Mouse (Mus musculus): ENCODE measurements at regions not wholly inside any gene's neighbourhood (a gene's known extent, or its start where the extent isn't known, plus 50 kb on each side); places are given as distances from the start of the nearest gene placed in this dataset.

GRCm38 (mm10) chr15:96183069-96183468, 104.2 kb upstream of the Arid2 start:
- no peak for DNase-seq (ENCODE audit: low spot score in 2 of 2)

DNA sequence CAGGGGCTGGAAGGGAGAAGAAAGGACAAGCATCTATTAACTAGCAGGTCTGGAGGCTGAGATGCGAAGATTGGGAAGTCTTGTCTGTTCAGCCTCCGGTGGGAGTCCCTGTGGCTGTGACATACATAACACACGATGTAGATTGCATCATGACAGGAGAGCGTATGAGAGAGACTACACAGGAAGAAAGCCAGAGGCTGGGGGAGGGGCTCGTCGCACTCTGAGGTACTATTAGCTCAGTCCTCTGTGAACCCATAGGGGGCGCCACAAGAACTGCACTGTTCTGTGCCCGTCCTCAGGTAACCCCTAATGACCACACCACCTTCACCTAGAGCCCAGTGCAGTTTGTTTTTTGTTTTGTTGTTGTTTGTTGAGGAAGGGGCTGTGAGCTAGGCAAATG, 102.7 kb upstream of the Arid2 start:
- no peak for DNase-seq (ENCODE audit: low spot score in 2 of 2)

DNA sequence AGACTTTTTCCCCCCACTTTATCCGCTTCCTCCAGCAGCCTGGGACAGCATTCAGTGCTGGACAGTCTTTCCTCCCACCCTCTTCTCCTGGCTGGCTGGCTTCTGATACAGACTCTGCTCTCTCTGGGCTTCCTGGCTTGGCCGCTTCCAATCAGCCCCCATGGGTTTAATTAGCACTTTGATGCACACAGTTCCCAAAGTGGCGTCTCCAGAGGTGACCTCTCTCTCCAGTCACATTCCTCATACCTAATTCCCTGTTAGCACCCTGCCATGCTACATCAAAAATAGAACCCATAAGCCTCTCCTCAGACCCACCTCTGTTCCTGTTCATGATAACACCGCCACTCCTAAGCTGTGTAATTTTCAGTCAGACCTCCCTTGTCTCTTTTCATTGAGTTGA, 101.9 kb upstream of the Arid2 start:
- DNase-seq (ENCODE audit: low spot score in 2 of 2), result no peak

GRCm38 (mm10) chr15:96185901-96186300, 101.4 kb upstream of the Arid2 start:
- no peak for DNase-seq (ENCODE audit: low spot score in 2 of 2)

DNA sequence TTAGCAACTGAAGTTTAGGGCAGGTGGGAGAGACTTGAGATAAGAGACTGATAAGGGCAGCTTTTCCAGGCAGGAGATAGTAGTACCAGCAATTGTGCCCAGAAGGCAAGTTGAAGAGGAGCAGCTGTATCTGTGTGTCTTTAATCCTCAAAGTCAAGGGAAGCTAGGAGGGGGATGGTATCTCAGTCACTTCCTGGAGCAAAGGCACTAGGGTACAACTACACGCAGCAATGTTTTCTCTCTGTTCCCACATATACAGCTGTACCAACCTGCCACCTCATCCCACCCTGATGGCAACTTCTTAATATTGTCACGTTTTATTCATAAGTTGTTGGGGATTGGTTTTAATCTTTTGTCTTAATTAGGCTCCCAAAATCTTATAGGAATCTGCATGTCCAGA, 97.8 kb upstream of the Arid2 start:
- no peak for DNase-seq (ENCODE audit: low spot score in 2 of 2)

- no peak for DNase-seq (ENCODE audit: low spot score in 2 of 2)
Observed at GRCm38 (mm10) chr15:96197413-96197812, 89.9 kb upstream of the Arid2 start.

- DNase-seq (ENCODE audit: low spot score in 2 of 2), result no peak
Observed at GRCm38 (mm10) chr15:96197932-96198331, 89.4 kb upstream of the Arid2 start.

GRCm38 (mm10) chr15:96201273-96201672, 86.0 kb upstream of the Arid2 start:
- no peak for DNase-seq (ENCODE audit: low spot score in 2 of 2)

DNA sequence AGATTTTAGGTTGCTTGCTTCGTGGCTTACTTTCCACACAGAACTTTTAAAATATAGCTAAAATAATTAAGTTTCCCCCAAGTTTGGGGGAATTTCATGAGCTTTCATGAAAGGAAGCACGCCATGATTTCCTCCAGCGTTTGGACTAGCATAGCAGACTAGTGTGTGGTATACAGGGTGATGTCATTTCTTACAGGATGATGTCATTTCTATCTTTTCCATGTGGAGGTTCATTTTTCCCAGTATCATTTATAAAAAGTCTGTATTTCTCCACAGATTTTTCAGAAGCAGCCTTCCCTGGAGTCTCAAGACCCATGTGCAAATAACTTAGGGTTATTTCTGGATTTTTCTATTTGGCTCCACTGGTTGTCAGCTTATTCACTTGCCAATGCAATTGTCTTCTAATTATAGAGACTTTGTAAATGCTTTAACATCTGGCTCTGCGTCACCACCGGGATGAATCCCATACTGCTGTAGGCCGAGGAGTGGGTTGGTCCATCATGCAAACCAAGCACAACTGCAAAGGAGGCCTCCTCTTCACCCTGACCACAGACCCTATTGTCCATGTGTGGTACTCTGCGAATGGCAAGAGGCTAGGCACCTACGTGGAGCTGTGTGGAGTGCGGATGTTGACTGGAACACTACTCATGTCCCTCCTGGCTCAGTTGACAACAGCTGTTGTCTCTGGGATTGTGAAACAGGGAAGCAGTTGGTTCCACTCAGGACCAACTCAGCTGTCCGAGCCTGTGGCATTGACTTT, 85.4 kb upstream of the Arid2 start:
- DNase-seq (ENCODE audit: low spot score in 2 of 2), result no peak

DNA sequence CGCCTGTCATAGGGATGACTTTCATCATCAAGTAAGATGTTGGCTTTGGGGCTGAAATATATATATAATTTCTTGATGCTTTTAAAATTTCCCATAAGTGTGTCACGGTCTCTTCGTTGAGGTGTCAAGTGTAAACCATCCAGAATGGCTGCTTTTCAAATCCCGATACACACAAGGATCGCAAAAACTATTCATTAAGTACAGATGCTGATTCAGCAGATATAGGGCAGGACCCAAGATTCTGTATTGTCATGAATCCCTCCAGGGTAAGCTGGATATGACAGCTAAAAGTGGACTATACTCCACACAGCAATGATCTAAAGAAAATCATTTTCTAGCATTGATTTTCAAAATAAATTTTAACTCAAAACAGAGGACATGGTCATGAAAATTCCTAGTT, 83.1 kb upstream of the Arid2 start:
- DNase-seq (ENCODE audit: low spot score in 2 of 2), result no peak

DNA sequence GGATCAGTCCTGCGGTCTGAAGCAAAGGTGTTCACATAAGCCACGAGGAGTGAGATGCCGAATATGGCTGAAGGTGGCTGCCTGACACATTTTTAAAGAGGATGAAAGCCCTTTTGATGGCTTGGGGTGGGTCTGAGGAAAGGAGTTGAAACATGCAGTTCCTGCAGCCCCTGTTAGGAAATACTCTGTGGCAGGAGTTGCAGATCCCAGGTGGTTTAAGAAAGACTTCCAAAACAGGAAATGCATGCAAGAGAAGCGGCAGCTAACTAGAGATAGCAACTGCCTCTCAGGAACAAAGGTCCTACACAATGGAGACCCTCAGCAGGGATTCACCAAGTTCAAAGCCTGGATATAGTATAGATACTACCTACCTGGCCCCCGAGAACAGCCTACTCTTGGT, 82.7 kb upstream of the Arid2 start:
- no peak for DNase-seq (ENCODE audit: low spot score in 2 of 2)

DNA sequence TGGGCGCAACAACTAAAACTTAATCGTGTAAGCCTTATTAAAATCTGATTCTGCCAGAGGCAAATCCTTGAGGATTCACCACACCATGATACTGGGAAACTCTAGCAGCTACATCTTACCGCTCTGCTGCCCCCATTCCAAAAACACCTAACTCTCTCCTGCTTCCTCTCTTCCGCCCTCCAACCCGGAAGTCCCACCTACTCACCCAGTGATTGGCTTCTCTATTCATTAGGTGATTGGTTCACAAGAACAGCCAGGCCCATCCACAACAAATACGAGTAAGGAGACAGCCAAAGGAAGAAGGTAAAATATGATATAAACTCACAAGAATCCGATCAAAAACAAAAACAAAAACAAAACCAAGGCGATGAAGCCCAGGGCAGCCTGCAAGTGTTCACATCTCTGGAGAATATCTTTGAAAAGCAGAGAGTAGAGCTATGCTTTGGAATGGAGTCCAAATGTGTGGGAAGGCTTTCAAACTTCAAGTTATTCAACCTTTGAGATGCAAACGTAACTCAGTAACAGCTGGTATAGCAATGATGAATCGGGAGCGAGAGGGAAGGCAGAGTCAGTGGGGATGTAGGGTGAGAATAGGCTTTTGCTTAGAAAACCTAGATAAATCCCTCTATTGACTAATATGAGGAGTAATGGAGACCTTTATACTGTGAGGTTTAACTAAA, 76.5 kb upstream of the Arid2 start:
- DNase-seq (ENCODE audit: low spot score in 2 of 2), result no peak

DNA sequence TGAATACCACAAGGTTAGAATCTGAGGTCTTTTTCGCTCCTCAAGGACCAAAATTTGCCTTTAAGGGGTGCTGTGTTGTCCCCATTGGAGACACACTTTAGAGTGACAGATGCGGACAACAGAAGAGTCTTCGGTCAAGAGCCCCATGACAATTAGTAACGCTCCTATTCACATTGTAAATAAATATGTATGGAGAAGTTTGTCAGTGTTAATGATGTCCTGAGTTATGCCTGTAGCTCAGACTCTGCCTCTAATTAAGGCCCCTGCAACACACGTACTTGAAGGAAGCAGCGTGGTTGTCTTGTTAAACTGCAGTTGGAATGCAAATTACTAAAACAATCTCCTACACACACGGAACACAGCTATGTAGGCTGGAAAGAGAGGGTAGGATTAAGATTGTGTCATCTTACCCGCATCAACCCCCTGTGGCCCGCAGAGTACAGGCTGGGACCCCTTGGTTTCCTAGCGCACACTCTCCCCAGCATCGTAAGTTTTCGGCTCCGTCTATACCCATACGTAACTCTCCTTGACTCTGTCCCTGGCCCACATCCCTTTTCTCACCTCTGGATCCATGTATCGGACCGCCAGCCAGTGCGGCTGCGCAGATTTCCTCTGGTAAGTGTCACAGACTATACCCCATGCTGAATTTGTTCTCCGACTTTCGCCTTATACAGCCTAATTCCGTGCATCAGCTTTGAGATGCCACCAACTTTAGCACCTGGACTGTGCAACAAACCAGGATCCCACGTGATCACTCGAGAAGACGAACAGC, 73.6 kb upstream of the Arid2 start:
- no peak for DNase-seq (ENCODE audit: low spot score in 2 of 2)

- no peak for DNase-seq (ENCODE audit: low spot score in 2 of 2)
Observed at GRCm38 (mm10) chr15:96217896-96218295, 69.4 kb upstream of the Arid2 start.

DNA sequence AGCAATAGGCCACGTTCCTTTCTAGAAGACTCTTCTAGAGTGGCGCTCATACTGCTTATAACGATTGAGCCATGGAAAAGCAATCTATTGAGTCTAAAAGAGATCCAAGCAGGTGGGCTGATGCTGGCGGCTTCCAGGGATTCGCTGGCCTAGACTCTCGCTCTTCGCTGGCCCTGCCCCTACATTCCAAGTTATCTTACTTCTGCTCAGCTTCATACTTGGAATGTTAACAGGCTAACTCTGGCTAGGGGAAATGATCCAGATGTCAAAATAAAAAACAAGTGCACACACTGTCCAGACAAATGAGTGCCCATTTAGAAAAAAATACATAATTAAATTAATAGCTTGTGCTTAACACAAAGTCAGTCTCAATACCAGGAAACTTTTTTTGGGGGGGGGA, 67.6 kb upstream of the Arid2 start:
- DNase-seq (ENCODE audit: low spot score in 2 of 2), result no peak

DNA sequence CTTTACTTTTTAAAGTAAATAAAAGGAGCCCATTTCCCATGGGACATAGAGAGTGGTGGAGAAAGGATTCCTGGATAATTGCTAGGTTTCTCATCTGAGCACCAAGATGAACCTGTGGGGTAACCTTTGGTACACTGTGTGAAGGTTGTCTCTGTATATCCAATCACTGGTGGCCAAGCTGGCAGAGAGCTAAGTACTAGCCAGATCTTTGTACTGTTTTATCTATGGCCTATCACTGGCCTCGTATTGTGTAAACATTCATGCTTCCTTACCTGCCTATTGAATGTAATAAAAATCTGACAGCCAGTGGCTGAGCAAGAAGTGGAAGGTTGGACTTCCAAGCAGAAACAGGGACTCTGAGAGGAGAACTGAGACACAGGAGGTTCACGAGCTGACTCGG, 55.3 kb upstream of the Arid2 start:
- no peak for DNase-seq (ENCODE audit: low spot score in 2 of 2)

DNA sequence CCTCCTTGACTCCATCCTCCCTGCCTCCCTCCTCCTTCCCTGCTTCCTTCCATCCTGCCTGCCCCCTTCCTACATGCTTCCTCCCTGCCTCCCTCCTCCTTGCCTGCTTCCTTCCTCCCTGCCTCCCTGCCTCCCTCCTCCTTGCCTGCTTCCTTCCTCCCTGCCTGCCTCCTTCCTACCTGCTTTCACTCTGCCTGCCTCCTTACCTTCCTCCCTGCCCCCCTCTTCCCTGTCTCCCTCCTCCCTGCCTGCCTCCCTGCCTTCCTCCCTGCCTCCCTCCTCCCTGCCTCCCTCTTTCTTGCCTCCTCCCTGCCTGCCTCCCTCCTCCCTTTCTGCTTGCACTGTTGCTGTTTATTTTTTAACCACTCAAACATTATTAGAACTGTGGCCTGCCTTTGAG, 54.2 kb upstream of the Arid2 start:
- no peak for DNase-seq (ENCODE audit: low spot score in 2 of 2)

- DNase-seq (ENCODE audit: low spot score in 2 of 2), result peak; percentile 37 to 39
Observed at GRCm38 (mm10) chr15:96234783-96235182, 52.5 kb upstream of the Arid2 start.
